Mouse (Mus musculus) CH12.LX (cell line): Measurements from ENCODE around the gene Trim60. TPM values are rescaled to one million over a fixed set of nuclear protein-coding genes. Genes with fewer than 3 reads are reported as not detected.

Experiments used
- DNase-seq: peaks from one replicate; pipeline ENCODE4 v3.0.0-alpha.2; 2013; ENCODE audit errors: extremely low read depth
- H3K27ac ChIP-seq: 2 replicates; pipeline ENCODE4 v1.5.1; 2012; ENCODE audit warnings: low read depth, mild to moderate bottlenecking, control low read depth, moderate library complexity; ENCODE audit not compliant: insufficient read depth
- H3K27me3 ChIP-seq: replicated peaks from 2 replicates; pipeline ENCODE3; 2012; ENCODE audit warnings: inconsistent platforms
- H3K36me3 ChIP-seq, 2 experiments: replicated peaks in 1 of 2; 2 replicates each; pipeline versions ENCODE3 to v1.6.1; 2012; ENCODE audit warnings: inconsistent platforms in 1 of 2, low read length in 1 of 2, mild to moderate bottlenecking in 1 of 2, mixed read lengths in 1 of 2, moderate library complexity in 1 of 2; ENCODE audit not compliant: control insufficient read depth in 1 of 2, insufficient read depth in 1 of 2
- H3K4me1 ChIP-seq, 2 experiments: 2 replicates each; pipeline ENCODE4 v1.6.1; 2012; ENCODE audit warnings: inconsistent platforms in 1 of 2, moderate library complexity in 1 of 2; ENCODE audit not compliant: insufficient read depth in 2 of 2, control insufficient read depth in 1 of 2
- H3K4me2 ChIP-seq: 2 replicates; pipeline ENCODE4 v1.6.1; 2012; ENCODE audit warnings: low read depth, mild to moderate bottlenecking, control low read depth; ENCODE audit not compliant: poor library complexity, insufficient read depth, severe bottlenecking
- H3K4me3 ChIP-seq, 3 experiments: fragments of 150-350 bp in 1 of 3; sonication (generic) in 1 of 3; replicated peaks in 1 of 3; 2 replicates each; pipeline versions ENCODE3 to v1.5.1; 2011 to 2012; ENCODE audit warnings: low read depth in 2 of 3, low read length in 2 of 3, mild to moderate bottlenecking in 2 of 3, moderate library complexity in 2 of 3, control low read depth in 1 of 3, improper control_type of control experiment in 1 of 3, inconsistent platforms in 1 of 3, mixed read lengths in 1 of 3; ENCODE audit not compliant: poor library complexity in 1 of 3
- H3K79me2 ChIP-seq: replicated peaks from 2 replicates; pipeline ENCODE4 v1.6.1; 2012; ENCODE audit warnings: mild to moderate bottlenecking, moderate library complexity; ENCODE audit not compliant: control insufficient read depth, poor library complexity, insufficient read depth, severe bottlenecking; ENCODE audit errors: extremely low read depth
- H3K9ac ChIP-seq: 2 replicates; pipeline ENCODE4 v1.6.1; 2012; ENCODE audit warnings: low read depth, mild to moderate bottlenecking, control low read depth, moderate library complexity; ENCODE audit not compliant: insufficient read depth
- H3K9me3 ChIP-seq: replicated peaks from 2 replicates; pipeline ENCODE3; 2012; ENCODE audit warnings: low read length, inconsistent platforms, mixed read lengths
- BHLHE40 ChIP-seq: IDR thresholded peaks from 2 replicates; pipeline ENCODE4 v1.6.1; 2011; ENCODE audit warnings: mild to moderate bottlenecking, low read depth, low read length, improper control_type of control experiment
- CHD1 ChIP-seq: IDR thresholded peaks from 2 replicates; pipeline ENCODE4 v1.6.1; 2012; ENCODE audit warnings: low read depth, low read length, improper control_type of control experiment, inconsistent platforms
- CTCF ChIP-seq, 2 experiments: IDR thresholded peaks in 1 of 2; conservative IDR thresholded peaks in 1 of 2; 2 replicates each; pipeline ENCODE4 v1.5.1; 2011 to 2012; ENCODE audit warnings: low read depth in 2 of 2, low read length in 2 of 2, improper control_type of control experiment in 1 of 2, inconsistent platforms in 1 of 2, mild to moderate bottlenecking in 1 of 2, moderate library complexity in 1 of 2
- ELF1 ChIP-seq: IDR thresholded peaks from 2 replicates; pipeline ENCODE4 v1.6.1; 2014; ENCODE audit warnings: low read depth, mild to moderate bottlenecking, inconsistent platforms, low read length, improper control_type of control experiment
- EP300 ChIP-seq: IDR thresholded peaks from 2 replicates; pipeline ENCODE4 v1.6.1; 2011; ENCODE audit warnings: low read length, improper control_type of control experiment
- ETS1 ChIP-seq: conservative IDR thresholded peaks from 2 replicates; pipeline ENCODE4 v1.6.1; 2012; ENCODE audit warnings: low read depth, mild to moderate bottlenecking, inconsistent platforms, low read length, improper control_type of control experiment, moderate library complexity
- GABPA ChIP-seq: IDR thresholded peaks from 2 replicates; pipeline ENCODE4 v1.6.1; 2012; ENCODE audit warnings: low read depth, low read length, improper control_type of control experiment, inconsistent platforms; ENCODE audit not compliant: insufficient replicate concordance
- HCFC1 ChIP-seq: IDR thresholded peaks from 2 replicates; pipeline ENCODE4 v1.6.1; 2012; ENCODE audit warnings: low read depth, mild to moderate bottlenecking, inconsistent platforms, low read length, improper control_type of control experiment
- JUN ChIP-seq: IDR thresholded peaks from 2 replicates; pipeline ENCODE4 v1.6.1; 2011; ENCODE audit warnings: low read depth, mild to moderate bottlenecking, low read length, improper control_type of control experiment, moderate library complexity; ENCODE audit not compliant: insufficient read depth
- KAT2A ChIP-seq: IDR thresholded peaks from 2 replicates; pipeline ENCODE4 v1.6.1; 2012; ENCODE audit warnings: low read length, improper control_type of control experiment, inconsistent platforms; ENCODE audit not compliant: insufficient replicate concordance
- MAFK ChIP-seq: IDR thresholded peaks from 2 replicates; pipeline ENCODE4 v1.6.1; 2011; ENCODE audit warnings: low read length, improper control_type of control experiment; ENCODE audit not compliant: insufficient replicate concordance
- MAX ChIP-seq: IDR thresholded peaks from 2 replicates; pipeline ENCODE4 v1.6.1; 2011; ENCODE audit warnings: low read length, improper control_type of control experiment
- MAZ ChIP-seq: IDR thresholded peaks from 2 replicates; pipeline ENCODE4 v1.6.1; 2012; ENCODE audit warnings: low read depth, mild to moderate bottlenecking, inconsistent platforms, low read length, improper control_type of control experiment, moderate library complexity
- NRF1 ChIP-seq: IDR thresholded peaks from 2 replicates; pipeline ENCODE4 v1.6.1; 2014; ENCODE audit warnings: low read depth, mild to moderate bottlenecking, inconsistent platforms, low read length, improper control_type of control experiment, moderate library complexity
- PAX5 ChIP-seq: IDR thresholded peaks from 2 replicates; pipeline ENCODE4 v1.6.1; 2012; ENCODE audit warnings: low read length, inconsistent platforms, mixed read lengths
- POLR2A ChIP-seq: IDR thresholded peaks from 2 replicates; pipeline ENCODE4 v1.6.1; 2011; ENCODE audit warnings: low read depth, mild to moderate bottlenecking, improper control_type of control experiment, low read length
- POLR2AphosphoS2 ChIP-seq: IDR thresholded peaks from 2 replicates; pipeline ENCODE4 v1.6.1; 2011; ENCODE audit warnings: low read depth, low read length, improper control_type of control experiment
- RAD21 ChIP-seq: IDR thresholded peaks from 2 replicates; pipeline ENCODE4 v1.6.1; 2011; ENCODE audit warnings: low read depth, mild to moderate bottlenecking, low read length, improper control_type of control experiment, moderate library complexity
- RCOR1 ChIP-seq: conservative IDR thresholded peaks from 2 replicates; pipeline ENCODE4 v1.6.1; 2012; ENCODE audit warnings: low read depth, mild to moderate bottlenecking, inconsistent platforms, low read length, improper control_type of control experiment
- SIN3A ChIP-seq: IDR thresholded peaks from 2 replicates; pipeline ENCODE4 v1.6.1; 2012; ENCODE audit warnings: low read length, improper control_type of control experiment, inconsistent platforms
- TBP ChIP-seq: conservative IDR thresholded peaks from 2 replicates; pipeline ENCODE4 v1.6.1; 2011; ENCODE audit warnings: low read depth, low read length, improper control_type of control experiment
- TCF12 ChIP-seq: IDR thresholded peaks from 2 replicates; pipeline ENCODE4 v1.6.1; 2014; ENCODE audit warnings: low read depth, mild to moderate bottlenecking, inconsistent platforms, low read length, improper control_type of control experiment
- UBTF ChIP-seq: IDR thresholded peaks from 2 replicates; pipeline ENCODE4 v1.6.1; 2012; ENCODE audit warnings: low read depth, mild to moderate bottlenecking, inconsistent platforms, low read length, improper control_type of control experiment, moderate library complexity
- USF1 ChIP-seq: IDR thresholded peaks from 2 replicates; pipeline ENCODE4 v1.6.1; 2014; ENCODE audit warnings: low read depth, mild to moderate bottlenecking, inconsistent platforms, low read length, improper control_type of control experiment
- ZMIZ1 ChIP-seq: IDR thresholded peaks from 2 replicates; pipeline ENCODE4 v1.6.1; 2012; ENCODE audit warnings: low read depth, mild to moderate bottlenecking, inconsistent platforms, low read length, improper control_type of control experiment
- ZNF384 ChIP-seq: IDR thresholded peaks from 2 replicates; pipeline ENCODE4 v1.6.1; 2012; ENCODE audit warnings: low read depth, low read length, improper control_type of control experiment, inconsistent platforms
- dilution Hi-C: fragments of 300-500 bp; cut with MboI; formaldehyde crosslinking; loops from 2 replicates; pipeline ENCODE4 v1.14.3; 2020; ENCODE audit warnings: low sequenced_read_pairs; ENCODE audit not compliant: extremely low pct_unique_long_range_greater_than_20kb, extremely low pct_ligation_motif_present
- in situ Hi-C: fragments of 300-500 bp; cut with MboI; formaldehyde crosslinking; loops from 3 replicates; pipeline ENCODE4 v1.14.3; 2019; ENCODE audit warnings: low sequenced_read_pairs, low pct_ligation_motif_present, low pct_unique_long_range_greater_than_20kb, mixed read lengths
- polyA plus RNA-seq: library from polyadenylated mRNA; unstranded; fragments of >175 nt; gene quantifications from 2 replicates; pipeline ENCODE4 v1.2.1, GENCODE M21; 2012; ENCODE audit warnings: low read depth; ENCODE audit not compliant: insufficient read length
- total RNA-seq, 2 experiments: library from RNA; depleted of rRNA; stranded (reverse); fragments of 300-350 nt in 1 of 2; fragments of >200 nt in 1 of 2; gene quantifications; 2 replicates each; pipeline ENCODE4 v1.2.3; 2012 to 2014

The Trim60 gene
- total and polyA plus RNA-seq, 3 experiments, result not detected

DNA sequence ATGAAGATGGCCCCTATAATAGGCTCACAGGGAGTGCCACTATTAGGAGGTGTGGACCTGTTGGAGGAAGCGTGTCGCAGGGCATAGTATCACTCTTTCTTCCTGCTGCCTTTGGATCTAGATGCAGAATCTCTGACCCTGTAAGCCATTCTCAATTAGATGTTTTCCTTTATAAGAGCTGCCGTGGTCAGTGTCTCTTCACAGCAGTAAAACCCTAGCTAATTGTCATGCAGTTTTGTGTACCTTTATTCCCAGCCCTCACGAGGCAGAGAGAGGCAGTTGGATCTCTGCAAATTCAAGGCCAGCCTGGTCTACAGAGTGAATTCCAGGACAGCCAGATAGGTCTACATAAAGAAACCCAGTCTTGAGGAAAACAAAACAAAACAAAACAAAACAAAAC is 43.8 kb upstream of the Trim60 start:
- no peaks in the 10 kb centered on the region for H3K27me3 ChIP-seq
- no peaks in the 10 kb centered on the region for H3K79me2 ChIP-seq
- no peaks in the 10 kb centered on the region; a peak in 1 of 4 replicates for H3K4me1 ChIP-seq
- TF ChIP-seq ELF1 (no peak), UBTF (no peak), PAX5 (no peak), ZMIZ1 (no peak), CHD1 (no peak), TCF12 (no peak), TBP (no peak), MAX (no peak), MAZ (no peak), USF1 (no peak), POLR2AphosphoS2 (no peak), JUN (no peak), ETS1 (no peak), HCFC1 (no peak)
- TF ChIP-seq, all 38 proteins: peak for 0
- no peak for DNase-seq
- H3K4me3 ChIP-seq, result no peak overlapping the region
- dilution Hi-C loops (no loop called here), in situ Hi-C loops (no loop called here)
- no peak overlapping the region for H3K27ac ChIP-seq
- H3K9ac ChIP-seq, result no peak overlapping the region
- H3K9me3 ChIP-seq, result no peaks in the 10 kb centered on the region
- no peaks in the 10 kb centered on the region for H3K36me3 ChIP-seq
- no peak overlapping the region for H3K4me2 ChIP-seq

DNA sequence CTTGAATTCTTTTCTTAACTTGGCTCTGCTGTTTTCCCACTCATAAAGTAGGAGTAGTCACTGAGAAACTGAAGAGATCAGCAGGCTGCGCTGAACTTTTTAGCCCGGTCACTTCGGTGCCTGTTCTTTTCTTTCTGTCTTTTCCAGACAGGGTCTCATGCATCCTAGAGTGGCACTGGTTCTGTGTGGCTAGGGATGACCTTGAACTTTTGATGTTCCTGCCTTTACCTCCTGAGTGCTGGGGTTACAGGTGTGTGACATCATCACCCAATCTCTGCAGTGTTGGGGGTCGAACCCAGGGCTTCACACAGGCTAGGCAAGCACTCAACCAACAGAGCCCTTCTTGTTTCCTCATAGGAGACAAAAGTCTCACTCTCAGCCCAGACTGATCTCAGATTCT is 38.3 kb upstream of the Trim60 start:
- no peak overlapping the region for H3K9ac ChIP-seq
- H3K79me2 ChIP-seq, result no peaks in the 10 kb centered on the region
- H3K4me2 ChIP-seq, result no peak overlapping the region
- TF ChIP-seq BHLHE40 (no peak), CTCF (conservative IDR thresholded peaks at IDR 0.05 in 1 of 2, IDR thresholded peaks at IDR 0.05 in 1 of 2; ENCODE audit: low read depth in 2 of 2, low read length in 2 of 2) (no peak), NRF1 (no peak), KAT2A (no peak), TCF12 (no peak), GABPA (no peak), USF1 (no peak), MAFK (no peak), PAX5 (no peak), ZMIZ1 (no peak), POLR2AphosphoS2 (no peak), POLR2A (no peak), ZNF384 (no peak), SIN3A (no peak), RAD21 (no peak), RCOR1 (no peak), EP300 (no peak), JUN (no peak), TBP (no peak)
- no peaks in the 10 kb centered on the region for H3K36me3 ChIP-seq
- no peaks in the 10 kb centered on the region for H3K4me1 ChIP-seq
- dilution Hi-C loops, result no loop called here
- no peak for DNase-seq
- H3K27me3 ChIP-seq, result no peaks in the 10 kb centered on the region
- no peak overlapping the region for H3K27ac ChIP-seq
- in situ Hi-C loops, result no loop called here
- H3K4me3 ChIP-seq, result no peak overlapping the region
- H3K9me3 ChIP-seq, result no peaks in the 10 kb centered on the region
